9 mouse cellular contexts compared by ENCODE assay signal in the genomic region with DNA sequence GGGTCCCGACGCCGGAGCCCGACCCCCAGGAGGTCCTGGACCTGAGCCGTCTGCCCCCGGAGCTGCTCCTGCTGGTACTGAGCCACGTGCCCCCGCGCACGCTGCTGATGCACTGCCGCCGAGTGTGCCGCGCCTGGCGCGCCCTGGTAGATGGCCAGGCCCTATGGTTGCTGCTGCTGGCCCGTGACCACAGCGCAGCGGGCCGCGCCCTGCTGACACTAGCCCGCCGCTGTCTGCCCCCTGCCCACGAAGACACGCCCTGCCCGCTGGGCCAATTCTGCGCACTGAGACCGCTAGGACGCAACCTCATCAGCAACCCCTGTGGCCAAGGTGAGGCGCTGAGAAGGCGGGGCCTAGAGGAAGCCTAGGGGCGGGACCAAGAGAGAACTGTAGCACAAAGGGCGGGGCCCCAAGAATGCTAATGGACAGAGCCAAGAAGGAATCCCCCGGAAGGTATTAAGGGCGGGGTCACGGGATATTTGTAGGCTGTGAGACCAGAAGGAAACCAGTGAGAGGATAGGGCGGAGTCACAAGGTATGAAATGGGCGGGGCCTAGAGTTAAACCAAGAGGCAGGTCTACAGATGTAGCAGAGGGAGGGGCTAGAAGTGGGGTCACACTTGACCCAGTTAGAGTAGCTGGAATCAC. TPM values are rescaled to one million over a fixed set of nuclear protein-coding genes. Genes with fewer than 3 reads are reported as not detected.
DNase-seq lines count a peak whose midpoint lies in the region; ATAC-seq lines count a peak whose summit lies in the region.
"Had no signal": no experiment of that assay in that cellular context is flagged by ENCODE, and none has a peak within 500 bp of the region (broad histone marks: within the 10 kb centered on the region; RNA-seq: fewer than 3 reads in every experiment).

No protein-coding gene starts in this region.

- WGBS in hindbrain, embryonic 14.5 days = under 1% methylated on average over 38 of the region's 38 CpGs

- H3K4me2 ChIP-seq in hindbrain, embryonic 14.5 days (replicated peaks) = peak overlapping the region; percentile 87

- H3K27me3 ChIP-seq in hindbrain, embryonic 14.5 days (ENCODE audit: control insufficient read depth, insufficient read depth, low read length) = peaks cover 5% of the 10 kb centered on the region; the same call in 1 of the 2 replicates

- no peak overlapping the region for H3K27ac ChIP-seq in hindbrain, embryonic 14.5 days
- H3K27ac ChIP-seq: macrophage had no signal

- peak overlapping the region; percentile 49 for H3K4me3 ChIP-seq in hindbrain, embryonic 14.5 days (replicated peaks; ENCODE audit: low read length)

- DNase-seq in T-cell, adult 2 months (ENCODE audit: low spot score) = peak; percentile 94
- peak; percentile 98 for DNase-seq in cerebellum, adult 9-11 months
- peak; percentile 64 to 82 for DNase-seq in frontal cortex, postnatal 10 days (ENCODE audit: low spot score in 2 of 2)
- DNase-seq in hindbrain, embryonic 14.5 days (ENCODE audit: low spot score) = peak; percentile 76
- peak; percentile 64 for DNase-seq in layer of hippocampus, postnatal 36 days
- DNase-seq in lung, postnatal 14 days = peak; percentile 75
- peak; percentile 99 for DNase-seq in retina, adult 2 months (ENCODE audit: low read depth, low spot score)
- peak; percentile 94 for DNase-seq in thymus, postnatal 14 days

- no peaks in the 10 kb centered on the region for H3K36me3 ChIP-seq in hindbrain, embryonic 14.5 days (replicated peaks; ENCODE audit: control insufficient read depth, insufficient read depth)

- peaks cover 7% of the 10 kb centered on the region; the same call in 1 of the 2 replicates for H3K4me1 ChIP-seq in hindbrain, embryonic 14.5 days (replicated peaks; ENCODE audit: control insufficient read depth, insufficient read depth, low read length)

- H3K9ac ChIP-seq in hindbrain, embryonic 14.5 days = peak overlapping the region; percentile 68

- ATAC-seq in hindbrain, embryonic 14.5 days (ENCODE audit: low FRiP score) = peak; percentile 89

- H3K9me3 ChIP-seq in hindbrain, embryonic 14.5 days (ENCODE audit: control insufficient read depth, low read length) = no peaks in the 10 kb centered on the region

RNA-seq across cellular contexts. Expression of gene Fbxo27, which starts 0.8 kb away (rescaled TPM):
- polyA plus RNA-seq in hindbrain, embryonic 14.5 days (2014; fragmentation: Nextera tagmentation; extraction: Ambion mirVana) = 8.5 and 11.5 TPM in 2 replicates
- 10 to 100 TPM; 16.8 to 20.1 TPM for total RNA-seq in layer of hippocampus, postnatal 36 days (2021)
- polyA plus RNA-seq: macrophage had no signal

RNA-seq across cellular contexts. Expression of gene Fbxo17, which starts 23.2 kb away (rescaled TPM):
- polyA plus RNA-seq in hindbrain, embryonic 14.5 days (2014; fragmentation: Nextera tagmentation; extraction: Ambion mirVana) = 2.3 TPM in 2 replicates
- 1 to 10 TPM in 1 of 2 experiments, under 1 TPM in 1; 0.92 to 1.3 TPM for total RNA-seq in layer of hippocampus, postnatal 36 days (2021)

RNA-seq across cellular contexts. Expression of gene Mrps12, which starts 48.2 kb away (rescaled TPM):
- 113 and 118 TPM in 2 replicates for polyA plus RNA-seq in hindbrain, embryonic 14.5 days (2014; fragmentation: Nextera tagmentation; extraction: Ambion mirVana)
- 10 to 100 TPM; 55.7 to 56.6 TPM for total RNA-seq in layer of hippocampus, postnatal 36 days (2021)

RNA-seq across cellular contexts. Expression of gene Sars2, which starts 48.3 kb away (rescaled TPM):
- polyA plus RNA-seq in hindbrain, embryonic 14.5 days (2014; fragmentation: Nextera tagmentation; extraction: Ambion mirVana) = 16.6 and 18.2 TPM in 2 replicates
- total RNA-seq in layer of hippocampus, postnatal 36 days (2021) = 10 to 100 TPM in 1 of 2 experiments, 1 to 10 TPM in 1; 9.9 to 11.6 TPM
